In the genomic region with DNA sequence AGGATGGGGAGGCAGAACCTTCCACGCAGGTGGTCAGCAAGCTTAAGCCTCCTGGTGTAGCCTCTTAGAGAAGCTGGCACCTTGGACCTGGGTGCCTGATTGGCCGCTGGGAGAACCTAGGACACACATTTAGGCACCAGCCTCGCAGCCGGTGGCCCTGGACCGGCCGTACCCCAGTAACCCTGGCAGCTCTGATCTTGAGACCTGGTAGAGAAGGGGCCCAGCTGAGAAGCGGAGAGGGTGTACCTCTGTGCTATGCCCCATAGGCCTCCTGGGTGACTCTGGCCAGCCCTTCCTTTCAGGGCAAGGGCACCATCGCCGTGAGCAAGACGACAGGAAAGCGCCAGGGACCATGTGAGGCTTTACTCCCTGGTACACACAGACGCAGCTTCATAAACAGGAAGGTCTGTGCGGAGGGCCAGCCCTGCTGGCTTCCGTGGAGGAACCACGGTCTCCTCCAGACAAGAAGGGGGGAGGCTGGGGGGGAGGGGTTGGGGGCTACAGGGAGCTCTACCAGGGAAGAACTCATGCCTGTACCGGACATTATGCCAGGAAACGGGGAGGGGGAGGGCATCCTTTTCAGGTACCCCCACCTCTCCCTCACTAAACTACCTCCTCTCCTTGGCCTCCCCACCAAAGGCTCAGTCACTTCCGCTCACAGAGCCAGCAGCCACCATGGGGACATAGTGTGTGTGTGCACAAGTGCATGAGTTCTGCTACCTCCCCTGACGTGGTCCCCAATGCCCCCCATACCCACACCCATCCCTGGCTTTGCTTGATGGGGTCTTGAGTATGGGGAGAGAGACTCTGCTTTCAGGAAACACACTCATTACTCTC, we compare ENCODE assay signal across 9 mouse cellular contexts. TPM values are rescaled to one million over a fixed set of nuclear protein-coding genes. Genes with fewer than 3 reads are reported as not detected.
DNase-seq lines count a peak whose midpoint lies in the region; ATAC-seq and TF ChIP-seq lines count a peak whose summit lies in the region.
"Had no signal": no experiment of that assay in that cellular context is flagged by ENCODE, and none has a peak within 500 bp of the region (broad histone marks: within the 10 kb centered on the region; RNA-seq: fewer than 3 reads in every experiment).

No protein-coding gene starts in this region.

- no peak overlapping the region for H3K27ac ChIP-seq in ES-Bruce4 (ENCODE audit: insufficient read depth, low read length)
- peak overlapping the region; percentile 70 for H3K27ac ChIP-seq in embryonic facial prominence, embryonic 12.5 days
- H3K27ac ChIP-seq in limb, embryonic 11.5 days (replicated peaks; ENCODE audit: low read depth, low read length) = 0 out of 2 replicates have a peak overlapping the region, but pooled peaks have one; percentile 33
- H3K27ac ChIP-seq in midbrain, embryonic 11.5 days (ENCODE audit: low read depth, low read length) = peak overlapping the region; percentile 96

- peak; percentile 49 for DNase-seq in heart, postnatal 4 days
- DNase-seq in limb, embryonic 11.5 days (ENCODE audit: low spot score) = no peak
- peak; percentile 94 for DNase-seq in midbrain, embryonic 11.5 days (ENCODE audit: low spot score, missing footprints)
- DNase-seq in thymus, postnatal 0 days (ENCODE audit: low spot score) = peak; percentile 75
- DNase-seq in right cerebral cortex, postnatal 14 days = no peak
- DNase-seq in cerebellum, adult 8-10 months = no peak

- H3K4me2 ChIP-seq in embryonic facial prominence, embryonic 12.5 days (replicated peaks) = peak overlapping the region; percentile 29
- H3K4me2 ChIP-seq in limb, embryonic 11.5 days (ENCODE audit: low read depth, severe bottlenecking) = peak overlapping the region; percentile 10; the same call in 1 of the 2 replicates
- peak overlapping the region; percentile 65 for H3K4me2 ChIP-seq in midbrain, embryonic 11.5 days

- 58% methylated on average over 19 of the region's 19 CpGs for WGBS in embryonic facial prominence, embryonic 12.5 days
- whole genome bisulfite sequencing in limb, embryonic 11.5 days = 65% methylated on average over 19 of the region's 19 CpGs
- 53% methylated on average over 19 of the region's 19 CpGs for WGBS in midbrain, embryonic 11.5 days

- TF ChIP-seq POLR2A in ES-Bruce4 (IDR thresholded peaks at IDR 0.05; ENCODE audit: insufficient read depth, low read length) = no peak

- no peaks in the 10 kb centered on the region for H3K9me3 ChIP-seq in ES-Bruce4 (replicated peaks; ENCODE audit: control insufficient read depth, insufficient read depth, low read length, poor library complexity, severe bottlenecking)
- H3K9me3 ChIP-seq in embryonic facial prominence, embryonic 12.5 days = no peaks in the 10 kb centered on the region
- H3K9me3 ChIP-seq in limb, embryonic 11.5 days (ENCODE audit: control insufficient read depth, low read length) = no peaks in the 10 kb centered on the region
- no peaks in the 10 kb centered on the region for H3K9me3 ChIP-seq in midbrain, embryonic 11.5 days (ENCODE audit: control insufficient read depth, low read length)

- H3K9ac ChIP-seq in ES-Bruce4 (ENCODE audit: low read depth, poor library complexity, severe bottlenecking) = no peak overlapping the region
- H3K9ac ChIP-seq in embryonic facial prominence, embryonic 12.5 days = 0 out of 2 replicates have a peak overlapping the region, but pooled peaks have one; percentile 7
- no peak overlapping the region for H3K9ac ChIP-seq in limb, embryonic 11.5 days (ENCODE audit: low read length)
- peak overlapping the region; percentile 64 for H3K9ac ChIP-seq in midbrain, embryonic 11.5 days (ENCODE audit: low read length)

- TF ChIP-seq CTCF in ES-Bruce4 (IDR thresholded peaks at IDR 0.05; ENCODE audit: low read depth, low read length) = no peak

- no peak for TF ChIP-seq EP300 in ES-Bruce4 (IDR thresholded peaks at IDR 0.05; ENCODE audit: insufficient read depth, low read depth, low read length)

- H3K4me3 ChIP-seq in ES-Bruce4 (ENCODE audit: low read depth, low read length) = peak overlapping the region; percentile 29
- H3K4me3 ChIP-seq in embryonic facial prominence, embryonic 12.5 days = peak overlapping the region; percentile 21; the same call in 1 of the 2 replicates
- H3K4me3 ChIP-seq in limb, embryonic 11.5 days (ENCODE audit: low read depth, low read length) = no peak overlapping the region
- peak overlapping the region; percentile 47 for H3K4me3 ChIP-seq in midbrain, embryonic 11.5 days (ENCODE audit: low read depth, low read length)
- H3K4me3 ChIP-seq: erythroblast, embryonic 14.5 days had no signal

- no peaks in the 10 kb centered on the region for H3K27me3 ChIP-seq in ES-Bruce4 (ENCODE audit: control insufficient read depth, insufficient read depth, low read length, poor library complexity, severe bottlenecking)
- H3K27me3 ChIP-seq in embryonic facial prominence, embryonic 12.5 days = peaks cover 2% of the 10 kb centered on the region; the same call in 1 of the 2 replicates
- H3K27me3 ChIP-seq in limb, embryonic 11.5 days (ENCODE audit: control insufficient read depth, insufficient read depth, low read length) = no peaks in the 10 kb centered on the region
- no peaks in the 10 kb centered on the region for H3K27me3 ChIP-seq in midbrain, embryonic 11.5 days (ENCODE audit: control insufficient read depth, insufficient read depth, low read length)

- no peak for ATAC-seq in embryonic facial prominence, embryonic 12.5 days (ENCODE audit: insufficient number of reproducible peaks, insufficient read depth, low FRiP score, low TSS enrichment)
- ATAC-seq in limb, embryonic 11.5 days (ENCODE audit: insufficient number of reproducible peaks, low FRiP score, low TSS enrichment, low read depth) = no peak
- ATAC-seq in midbrain, embryonic 11.5 days (ENCODE audit: low FRiP score) = 0 out of 2 replicates have a peak, but pooled peaks have one; percentile 0

- peaks cover 6% of the 10 kb centered on the region; the same call in 1 of the 2 replicates for H3K36me3 ChIP-seq in ES-Bruce4 (ENCODE audit: control insufficient read depth, insufficient read depth, low read length, poor library complexity, severe bottlenecking)
- H3K36me3 ChIP-seq in embryonic facial prominence, embryonic 12.5 days = no peaks in the 10 kb centered on the region
- no peaks in the 10 kb centered on the region for H3K36me3 ChIP-seq in limb, embryonic 11.5 days (ENCODE audit: control insufficient read depth, insufficient read depth, low read length)
- H3K36me3 ChIP-seq in midbrain, embryonic 11.5 days (ENCODE audit: control insufficient read depth, insufficient read depth, low read length) = peaks cover 5% of the 10 kb centered on the region

- H3K4me1 ChIP-seq in ES-Bruce4 (ENCODE audit: control insufficient read depth, insufficient read depth, low read length) = peaks cover 8% of the 10 kb centered on the region
- H3K4me1 ChIP-seq in embryonic facial prominence, embryonic 12.5 days = peaks cover 16% of the 10 kb centered on the region; the same call in 1 of the 2 replicates
- peaks cover 7% of the 10 kb centered on the region for H3K4me1 ChIP-seq in limb, embryonic 11.5 days (ENCODE audit: control insufficient read depth, insufficient read depth, low read length)
- peaks cover 47% of the 10 kb centered on the region for H3K4me1 ChIP-seq in midbrain, embryonic 11.5 days (ENCODE audit: control insufficient read depth, insufficient read depth, low read length)

RNA-seq across cellular contexts. Expression of a gene that starts 1.5 kb away (rescaled TPM):
- 4.4 and 5.2 TPM in 2 replicates for polyA plus RNA-seq in ES-Bruce4 (2011; ENCODE audit: insufficient read depth, insufficient read length, low read depth, missing spikeins)
- 29.1 and 29.3 TPM in 2 replicates for polyA plus RNA-seq in embryonic facial prominence, embryonic 12.5 days (2016; fragmentation: Nextera tagmentation; extraction: Ambion mirVana)
- 10 to 100 TPM; 17.6 to 18.1 TPM for total RNA-seq in heart, postnatal 4 days (2021)
- 5.3 and 7.5 TPM in 2 replicates for polyA plus RNA-seq in limb, embryonic 11.5 days (2014; fragmentation: Nextera tagmentation; extraction: Ambion mirVana)
- polyA plus RNA-seq in midbrain, embryonic 11.5 days (2014; fragmentation: Nextera tagmentation; extraction: Ambion mirVana) = 57.2 and 61.8 TPM in 2 replicates
- 55.2 TPM in 2 replicates for polyA plus RNA-seq in thymus, postnatal 0 days (2015; fragmentation: Nextera tagmentation; extraction: Ambion mirVana)

RNA-seq across cellular contexts. Expression of a gene that starts 31.1 kb away (rescaled TPM):
- polyA plus RNA-seq in ES-Bruce4 (2011; ENCODE audit: insufficient read depth, insufficient read length, low read depth, missing spikeins) = 19.6 and 21.5 TPM in 2 replicates
- polyA plus RNA-seq in embryonic facial prominence, embryonic 12.5 days (2016; fragmentation: Nextera tagmentation; extraction: Ambion mirVana) = 3.6 TPM in 2 replicates
- total RNA-seq in heart, postnatal 4 days (2021) = 10 to 100 TPM; 15.9 to 18.8 TPM
- 3.4 and 3.5 TPM in 2 replicates for polyA plus RNA-seq in limb, embryonic 11.5 days (2014; fragmentation: Nextera tagmentation; extraction: Ambion mirVana)
- 1.3 and 1.5 TPM in 2 replicates for polyA plus RNA-seq in midbrain, embryonic 11.5 days (2014; fragmentation: Nextera tagmentation; extraction: Ambion mirVana)
- polyA plus RNA-seq in thymus, postnatal 0 days (2015; fragmentation: Nextera tagmentation; extraction: Ambion mirVana) = 2.6 and 2.8 TPM in 2 replicates

RNA-seq across cellular contexts. Expression of a gene that starts 53.2 kb away (rescaled TPM):
- 0.07 and 0.12 TPM in 2 replicates for polyA plus RNA-seq in ES-Bruce4 (2011; ENCODE audit: insufficient read depth, insufficient read length, low read depth, missing spikeins)
- 0.06 and 0.19 TPM in 2 replicates for polyA plus RNA-seq in embryonic facial prominence, embryonic 12.5 days (2016; fragmentation: Nextera tagmentation; extraction: Ambion mirVana)
- 1 to 10 TPM in 1 of 2 experiments, under 1 TPM in 1; 0.95 to 1.3 TPM for total RNA-seq in heart, postnatal 4 days (2021)
- polyA plus RNA-seq in limb, embryonic 11.5 days (2014; fragmentation: Nextera tagmentation; extraction: Ambion mirVana) = not detected in 2 replicates
- polyA plus RNA-seq in midbrain, embryonic 11.5 days (2014; fragmentation: Nextera tagmentation; extraction: Ambion mirVana) = 0.18 TPM in 2 replicates
- polyA plus RNA-seq in thymus, postnatal 0 days (2015; fragmentation: Nextera tagmentation; extraction: Ambion mirVana) = 0.91 and 1.3 TPM in 2 replicates

Comparison
In these comparisons a context has a peak if more than half of its experiments do, and no peak if none do; other contexts are left out.
1. H3K9ac ChIP-seq: peak in embryonic facial prominence, embryonic 12.5 days (single experiment) and midbrain, embryonic 11.5 days (single experiment); none in ES-Bruce4 (single experiment) and limb, embryonic 11.5 days (single experiment).
2. H3K4me2 ChIP-seq: peak in every context shown above with its lines; median percentile 65 in midbrain, embryonic 11.5 days; 29 in embryonic facial prominence, embryonic 12.5 days; 10 in limb, embryonic 11.5 days.
3. DNase-seq: peak in heart, postnatal 4 days (single experiment), midbrain, embryonic 11.5 days (single experiment) and thymus, postnatal 0 days (single experiment); none in limb, embryonic 11.5 days (single experiment), right cerebral cortex, postnatal 14 days (single experiment) and cerebellum, adult 8-10 months (single experiment).